Mouse (Mus musculus) bone marrow, adult 2 months (tissue): ENCODE data around the gene Tdrd7.

Experiments used
- CTCF ChIP-seq: fragments of 200-500 bp; IDR thresholded peaks from 2 replicates; pipeline ENCODE4 v1.5.1; 2011; ENCODE audit warnings: low read length, control low read depth; ENCODE audit not compliant: control insufficient read depth, insufficient read depth
- POLR2A ChIP-seq: fragments of 200-500 bp; IDR thresholded peaks from 2 replicates; pipeline ENCODE4 v1.6.1; 2011; ENCODE audit warnings: low read depth, mild to moderate bottlenecking, control low read depth, low read length, borderline replicate concordance; ENCODE audit not compliant: control insufficient read depth

- TF ChIP-seq CTCF (no peak), POLR2A (no peak)
Measured at GRCm38 (mm10) chr4:46061259-46061962, 96.3 kb downstream of the Tdrd7 start.
